Mouse (Mus musculus) heart, embryonic 14.5 days (tissue): ENCODE measurements around the gene Fbxw11. TPM values are rescaled to one million over a fixed set of nuclear protein-coding genes. Genes with fewer than 3 reads are reported as not detected.

Experiments used
- ATAC-seq: fragments of 200-750 bp; cut with Nextera tagmentation; 2 replicates; pipeline ENCODE4 v1.8.0; 2017; ENCODE audit warnings: low read depth, moderate TSS enrichment; ENCODE audit not compliant: insufficient number of reproducible peaks, insufficient read depth, low FRiP score
- H3K27ac ChIP-seq, 2 experiments: fragments of 200-500 bp in 1 of 2; fragments of 300-500 bp in 1 of 2; sonication (generic) in 1 of 2; replicated peaks in 1 of 2; 2 replicates each; pipeline ENCODE4 v1.5.1; 2012 to 2014; ENCODE audit warnings: low read depth in 2 of 2, low read length in 2 of 2, control low read depth in 1 of 2, mild to moderate bottlenecking in 1 of 2, mixed read lengths in 1 of 2; ENCODE audit not compliant: control insufficient read depth in 1 of 2, insufficient read depth in 1 of 2
- H3K27me3 ChIP-seq: fragments of 300-500 bp; sonication (generic); 2 replicates; pipeline ENCODE4 v1.6.1; 2014; ENCODE audit warnings: mild to moderate bottlenecking, low read length, control low read depth; ENCODE audit not compliant: control insufficient read depth, insufficient read depth
- H3K36me3 ChIP-seq: fragments of 300-500 bp; sonication (generic); 2 replicates; pipeline ENCODE4 v1.6.1; 2014; ENCODE audit warnings: mild to moderate bottlenecking, control low read depth, low read length, mixed read lengths; ENCODE audit not compliant: control insufficient read depth, insufficient read depth
- H3K4me1 ChIP-seq, 2 experiments: fragments of 200-500 bp in 1 of 2; fragments of 300-500 bp in 1 of 2; sonication (generic) in 1 of 2; 2 replicates each; pipeline ENCODE4 v1.6.1; 2012 to 2014; ENCODE audit warnings: low read length in 2 of 2, control low read depth in 1 of 2, mixed read lengths in 1 of 2; ENCODE audit not compliant: control insufficient read depth in 2 of 2, insufficient read depth in 2 of 2
- H3K4me2 ChIP-seq: fragments of 300-500 bp; sonication (generic); 2 replicates; pipeline ENCODE4 v1.6.1; 2014; ENCODE audit warnings: mild to moderate bottlenecking, low read length
- H3K4me3 ChIP-seq, 2 experiments: fragments of 200-500 bp in 1 of 2; fragments of 300-500 bp in 1 of 2; sonication (generic) in 1 of 2; 2 replicates each; pipeline ENCODE4 v1.5.1; 2012 to 2014; ENCODE audit warnings: low read length in 2 of 2, mild to moderate bottlenecking in 2 of 2, control low read depth in 1 of 2, low read depth in 1 of 2, moderate library complexity in 1 of 2; ENCODE audit not compliant: control insufficient read depth in 1 of 2, insufficient read depth in 1 of 2
- H3K9ac ChIP-seq: fragments of 300-500 bp; sonication (generic); 2 replicates; pipeline ENCODE4 v1.6.1; 2014; ENCODE audit warnings: mild to moderate bottlenecking, low read length
- H3K9me3 ChIP-seq: fragments of 300-500 bp; sonication (generic); 2 replicates; pipeline ENCODE4 v1.6.1; 2016; ENCODE audit warnings: low read length, control low read depth; ENCODE audit not compliant: control insufficient read depth
- WGBS: fragments of 180-500 bp; shearing (Covaris S2); extraction: QIAGEN DNeasy Blood & Tissue Kit; methylation state at CpG from one replicate; pipeline ENCODE4 v1.1.7; 2014; 5-methylcytosine and 5-hydroxymethylcytosine counted together
- polyA plus RNA-seq: library from polyadenylated mRNA; unstranded; fragments of >200 nt; fragmentation: Nextera tagmentation; extraction: Ambion mirVana; gene quantifications from 2 replicates; pipeline ENCODE4 v1.2.1, GENCODE M21; 2014

Fbxw11 gene
- polyA plus RNA-seq, 1 experiment from 2014 or later: 63.1 TPM

DNA sequence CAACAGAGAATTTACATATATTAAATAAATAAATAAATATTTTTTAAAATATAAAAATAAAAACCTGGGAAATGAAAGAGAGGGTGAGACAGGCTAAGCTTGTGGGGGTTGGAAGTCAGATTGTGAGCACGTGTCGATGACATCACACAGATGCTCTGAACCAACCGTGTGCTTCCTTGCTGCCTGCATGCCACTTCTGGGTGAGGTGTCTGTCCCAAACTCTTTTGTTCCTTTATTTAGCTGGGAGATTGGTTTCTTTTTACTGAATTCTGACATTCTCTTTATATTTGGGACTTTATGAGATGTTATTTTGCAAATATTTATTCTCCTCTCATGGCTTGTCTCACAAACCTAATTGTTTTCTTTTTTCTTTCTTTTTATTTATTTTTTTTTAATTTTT is 36.6 kb upstream of the Fbxw11 start:
- H3K27me3 ChIP-seq: no peaks in the 10 kb centered on the region
- 60% methylated on average over 3 of the region's 3 CpGs for WGBS
- H3K36me3 ChIP-seq: peaks cover 4% of the 10 kb centered on the region; the same call in 1 of the 2 replicates
- ATAC-seq: no peak
- H3K4me3 ChIP-seq: no peak overlapping the region
- no peak overlapping the region for H3K27ac ChIP-seq
- peaks cover 19 to 23% of the 10 kb centered on the region in 2 experiments for H3K4me1 ChIP-seq
- no peak overlapping the region for H3K4me2 ChIP-seq
- H3K9ac ChIP-seq: no peak overlapping the region
- H3K9me3 ChIP-seq: no peaks in the 10 kb centered on the region

DNA sequence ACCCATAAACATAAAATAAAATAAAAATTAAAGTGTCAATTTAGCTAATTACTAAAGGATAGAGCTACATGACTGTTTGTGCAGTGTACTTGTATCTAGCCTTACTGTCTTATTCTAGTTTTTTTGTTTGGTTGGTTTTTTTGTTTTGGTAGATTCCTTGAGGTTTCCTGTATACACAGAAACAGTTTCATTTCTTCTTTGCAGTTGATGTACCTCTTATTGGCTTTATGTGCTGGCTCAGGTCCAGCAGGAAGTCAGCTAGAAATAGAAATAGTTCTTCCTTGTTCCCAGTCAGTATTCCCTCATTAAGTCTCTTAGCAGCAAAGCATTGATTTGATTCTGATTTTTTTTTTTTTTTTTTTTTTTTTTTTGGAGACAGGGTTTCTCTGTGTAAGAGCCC is 35.2 kb upstream of the Fbxw11 start:
- Histone ChIP-seq H3K9ac (no peak overlapping the region), H3K4me3 (no peak overlapping the region), H3K9me3 (no peaks in the 10 kb centered on the region), H3K4me1 (peaks cover 13 to 18% of the 10 kb centered on the region in 2 experiments), H3K4me2 (no peak overlapping the region), H3K36me3 (peaks cover 4% of the 10 kb centered on the region; the same call in 1 of the 2 replicates), H3K27ac (no peak overlapping the region), H3K27me3 (no peaks in the 10 kb centered on the region)
- ATAC-seq: no peak

DNA sequence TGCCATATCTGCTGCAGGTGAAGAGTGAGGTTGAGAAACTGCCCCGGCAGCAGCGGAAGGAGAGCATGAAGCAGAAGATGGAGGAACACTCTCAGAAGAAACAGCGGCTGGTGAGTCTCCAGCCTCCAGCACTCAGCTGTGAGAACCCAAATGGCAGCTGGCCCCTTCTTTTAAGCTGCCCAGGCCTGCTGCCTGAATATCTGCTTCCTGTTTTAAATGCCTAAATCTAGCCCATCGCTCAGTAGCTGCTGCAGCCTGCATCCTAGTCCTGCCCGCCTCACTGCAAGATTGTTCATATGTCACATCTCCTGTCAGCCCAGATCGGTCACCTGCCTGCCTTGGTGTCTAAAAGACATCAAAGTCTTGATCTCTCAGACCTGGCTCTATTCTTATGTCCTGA is 31.9 kb upstream of the Fbxw11 start:
- 77% methylated on average over 6 of the region's 6 CpGs for WGBS
- H3K4me2 ChIP-seq: no peak overlapping the region

DNA sequence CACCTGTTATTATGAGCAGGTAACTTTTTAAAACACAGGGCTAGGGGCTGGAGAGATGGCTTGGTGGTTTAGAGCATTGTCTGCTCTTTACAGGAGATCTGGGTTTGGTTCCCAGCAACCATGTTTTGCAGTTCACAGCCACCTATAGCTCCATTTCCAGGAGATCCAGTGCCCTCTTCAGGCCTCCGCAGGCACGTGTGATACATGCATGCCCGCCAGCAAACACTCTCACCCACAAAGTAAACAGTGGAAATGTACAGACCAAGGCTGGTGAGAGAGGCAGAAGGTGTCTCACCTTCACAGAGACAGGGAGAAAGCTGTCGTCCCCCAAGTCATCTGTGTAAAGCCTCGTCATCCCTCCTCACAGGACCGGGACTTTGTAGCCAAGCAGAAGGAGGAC is 30.2 kb upstream of the Fbxw11 start:
- Histone ChIP-seq H3K4me1 (peaks cover 0 to 4% of the 10 kb centered on the region in 2 experiments; a peak in 1 of 4 replicates), H3K4me2 (no peak overlapping the region), H3K9me3 (no peaks in the 10 kb centered on the region), H3K27me3 (no peaks in the 10 kb centered on the region), H3K9ac (no peak overlapping the region), H3K36me3 (0 out of 2 replicates have a peak, but pooled peaks cover 9% of the 10 kb centered on the region), H3K27ac (no peak overlapping the region), H3K4me3 (no peak overlapping the region)
- ATAC-seq: no peak
- 73% methylated on average over 6 of the region's 6 CpGs for WGBS

More for the DNA sequence above, 31.9 kb upstream of the Fbxw11 start:
- Histone ChIP-seq H3K9me3 (no peaks in the 10 kb centered on the region), H3K27me3 (no peaks in the 10 kb centered on the region), H3K4me3 (no peak overlapping the region), H3K36me3 (0 out of 2 replicates have a peak, but pooled peaks cover 9% of the 10 kb centered on the region), H3K9ac (no peak overlapping the region), H3K4me1 (peaks cover 2 to 3% of the 10 kb centered on the region in 2 experiments; a peak in 2 of 4 replicates), H3K27ac (no peak overlapping the region)
- ATAC-seq: no peak

DNA sequence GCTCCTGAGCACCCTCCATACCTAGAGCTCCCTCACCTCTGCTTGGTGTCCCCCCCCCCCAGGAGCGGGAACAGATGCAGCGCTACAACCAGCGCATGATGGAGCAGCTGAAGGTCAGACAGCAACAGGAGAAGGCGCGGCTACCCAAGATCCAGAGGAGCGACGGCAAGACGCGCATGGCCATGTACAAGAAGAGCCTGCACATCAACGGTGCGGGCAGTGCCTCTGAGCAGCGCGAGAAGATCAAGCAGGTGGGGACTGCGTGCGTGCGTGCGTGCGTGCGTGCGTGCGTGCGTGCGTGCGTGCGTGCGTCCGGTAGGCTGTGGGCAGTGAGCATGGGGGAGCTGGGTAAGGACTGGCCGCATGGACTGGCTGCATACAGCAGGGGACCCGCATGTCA is 28.1 kb upstream of the Fbxw11 start:
- no peaks in the 10 kb centered on the region for H3K27me3 ChIP-seq
- no peak for ATAC-seq
- WGBS: 95% methylated on average over 29 of the region's 29 CpGs
- H3K36me3 ChIP-seq: peaks cover 12% of the 10 kb centered on the region; the same call in 1 of the 2 replicates
- no peak overlapping the region for H3K4me3 ChIP-seq
- no peaks in the 10 kb centered on the region for H3K9me3 ChIP-seq
- no peak overlapping the region for H3K27ac ChIP-seq
- H3K4me2 ChIP-seq: no peak overlapping the region
- H3K9ac ChIP-seq: no peak overlapping the region
- H3K4me1 ChIP-seq: peaks cover 10 to 13% of the 10 kb centered on the region in 2 experiments

DNA sequence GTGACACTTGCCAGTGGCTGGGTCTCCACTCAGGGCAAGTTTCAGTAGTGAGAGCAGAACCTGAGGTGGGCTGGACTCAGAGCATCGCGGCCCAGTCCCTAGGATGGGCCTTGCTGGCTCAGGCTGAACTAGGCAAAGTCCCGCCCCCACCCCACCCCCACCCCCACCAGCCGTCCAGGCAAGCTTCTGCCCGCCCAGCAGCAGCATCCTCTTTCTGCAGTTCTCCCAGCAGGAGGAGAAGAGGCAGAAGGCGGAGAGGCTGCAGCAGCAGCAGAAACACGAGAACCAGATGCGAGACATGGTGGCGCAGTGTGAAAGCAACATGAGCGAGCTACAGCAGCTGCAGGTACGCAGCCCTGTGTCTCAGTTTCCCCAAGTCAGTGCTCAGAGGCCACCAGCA is 27.0 kb upstream of the Fbxw11 start:
- Histone ChIP-seq H3K4me1 (peaks cover 13 to 22% of the 10 kb centered on the region in 2 experiments), H3K27me3 (no peaks in the 10 kb centered on the region), H3K36me3 (peaks cover 12% of the 10 kb centered on the region; the same call in 1 of the 2 replicates), H3K9ac (no peak overlapping the region), H3K9me3 (no peaks in the 10 kb centered on the region), H3K4me2 (no peak overlapping the region; the same call in 1 of the 2 replicates), H3K4me3 (no peak overlapping the region), H3K27ac (no peak overlapping the region)
- ATAC-seq: no peak
- 20% methylated on average over 11 of the region's 11 CpGs for WGBS

DNA sequence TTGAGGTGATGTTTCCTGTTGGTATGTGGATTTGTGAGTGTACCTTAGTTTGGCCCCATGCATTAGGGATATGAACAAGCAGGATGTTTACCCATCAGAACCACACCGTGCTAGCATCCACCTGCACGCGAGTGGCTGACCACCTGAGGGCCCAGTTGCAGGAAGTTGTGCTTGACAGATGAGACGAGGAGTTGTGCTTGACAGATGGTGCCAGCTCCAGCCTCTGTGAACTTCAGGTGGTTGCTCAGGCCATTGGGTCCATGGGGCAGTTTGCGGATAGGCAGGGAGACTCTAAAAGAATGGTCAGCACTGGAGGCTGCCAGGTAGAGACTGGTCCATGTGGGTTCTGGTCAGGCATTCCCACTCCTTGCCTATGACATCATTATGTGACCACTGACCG is 26.4 kb upstream of the Fbxw11 start:
- Histone ChIP-seq H3K4me1 (peaks cover 13 to 22% of the 10 kb centered on the region in 2 experiments), H3K27ac (no peak overlapping the region), H3K9ac (no peak overlapping the region), H3K4me3 (no peak overlapping the region), H3K27me3 (no peaks in the 10 kb centered on the region), H3K4me2 (no peak overlapping the region; the same call in 1 of the 2 replicates), H3K36me3 (peaks cover 12% of the 10 kb centered on the region; the same call in 1 of the 2 replicates), H3K9me3 (no peaks in the 10 kb centered on the region)
- WGBS: 65% methylated on average over 6 of the region's 6 CpGs
- no peak for ATAC-seq

DNA sequence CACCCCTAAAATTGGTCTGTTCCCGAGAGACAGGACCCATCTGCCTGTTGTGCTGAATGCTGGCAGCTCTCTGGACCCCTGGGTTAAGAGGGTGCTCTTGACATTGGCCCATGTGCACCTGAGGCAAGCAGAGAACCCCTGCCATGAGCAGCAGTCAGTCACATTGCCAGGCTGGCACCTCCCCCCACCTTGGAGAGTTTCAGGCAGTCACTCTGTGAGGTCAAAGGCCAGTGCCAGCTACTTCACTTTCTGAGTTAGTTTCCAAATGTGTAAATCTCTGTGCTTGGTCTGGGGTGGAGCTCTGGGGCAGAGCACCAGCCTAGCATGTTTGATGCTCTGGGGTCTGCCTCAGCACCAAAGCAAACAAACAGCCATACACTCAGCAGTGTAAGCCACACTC is 24.5 kb upstream of the Fbxw11 start:
- Histone ChIP-seq H3K27ac (peak overlapping the region in 1 of 2 experiments; percentile 83; a peak in 1 of 4 replicates), H3K4me2 (no peak overlapping the region), H3K9ac (no peak overlapping the region), H3K4me1 (peaks cover 17 to 25% of the 10 kb centered on the region in 2 experiments), H3K27me3 (no peaks in the 10 kb centered on the region), H3K9me3 (no peaks in the 10 kb centered on the region), H3K36me3 (peaks cover 9% of the 10 kb centered on the region; the same call in 1 of the 2 replicates), H3K4me3 (no peak overlapping the region)
- ATAC-seq: no peak
- WGBS: 75% methylated on average over 1 of the region's 1 CpGs
